Mouse (Mus musculus) E14TG2a.4 (cell line): ENCODE results near the gene Nlrp6.

Source experiments
- CTCF ChIP-seq: conservative IDR thresholded peaks from 2 replicates; pipeline ENCODE4 v1.5.1; 2014; ENCODE audit warnings: low read length
- NANOG ChIP-seq: IDR thresholded peaks from 2 replicates; pipeline ENCODE4 v1.6.1; 2014; ENCODE audit warnings: borderline replicate concordance, low read length, mixed read lengths
- POU5F1 ChIP-seq: IDR thresholded peaks from 2 replicates; pipeline ENCODE4 v1.6.1; 2014; ENCODE audit warnings: low read length, borderline replicate concordance

DNA sequence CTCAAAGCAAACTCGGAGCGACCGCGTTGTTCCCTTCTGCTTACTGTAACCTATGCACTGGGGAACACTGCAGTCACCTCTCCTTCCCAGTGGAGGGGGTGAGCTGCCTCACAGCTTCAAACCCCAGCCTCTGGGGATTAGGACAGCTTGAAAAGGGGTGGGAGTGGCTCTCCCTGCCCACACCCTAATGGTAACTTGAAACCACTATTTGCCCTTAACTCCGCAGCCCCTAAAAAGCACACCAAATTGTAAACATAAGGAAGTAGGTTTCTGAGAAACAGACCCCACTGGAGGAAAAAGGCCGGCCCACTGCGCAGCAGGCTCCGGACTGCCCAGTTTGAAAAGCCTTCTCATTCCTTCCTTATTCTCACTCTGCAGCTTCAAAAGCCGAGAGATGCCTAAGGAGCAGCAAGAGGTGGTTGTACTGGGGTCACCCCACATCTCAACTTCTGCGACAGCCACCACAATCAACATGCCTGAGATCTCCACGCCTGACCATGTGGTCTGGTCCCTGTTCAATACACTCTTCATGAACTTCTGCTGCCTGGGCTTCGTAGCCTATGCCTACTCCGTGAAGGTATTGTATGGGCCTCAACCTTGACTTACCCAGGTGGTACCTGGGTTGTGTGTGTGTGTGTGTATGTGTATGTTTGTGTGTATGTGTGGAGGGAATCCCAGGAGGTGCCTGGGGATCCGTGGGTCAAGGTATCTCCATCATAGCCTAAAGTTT is 47.3 kb downstream of the Nlrp6 start:
- TF ChIP-seq CTCF (no peak), NANOG (no peak), POU5F1 (no peak)
